Mouse (Mus musculus) left cerebral cortex, adult 11 months (tissue): ENCODE measurements at regions not wholly inside any gene's neighbourhood (a gene's known extent, or its start where the extent isn't known, plus 50 kb on each side); places are given as distances from the start of the nearest gene placed in this dataset.
A peak's percentile ranks its signal among the peaks of the same experiment; 100 is the strongest.
"Not testable (repeated sequence)": the region's sequence is repeated elsewhere in the genome, so short reads cannot be mapped to it uniquely, and the experiment has no call there.

Experiments used
- DNase-seq: peaks from one replicate; pipeline ENCODE4 v3.0.0; 2022; ENCODE audit warnings: low spot score

DNA sequence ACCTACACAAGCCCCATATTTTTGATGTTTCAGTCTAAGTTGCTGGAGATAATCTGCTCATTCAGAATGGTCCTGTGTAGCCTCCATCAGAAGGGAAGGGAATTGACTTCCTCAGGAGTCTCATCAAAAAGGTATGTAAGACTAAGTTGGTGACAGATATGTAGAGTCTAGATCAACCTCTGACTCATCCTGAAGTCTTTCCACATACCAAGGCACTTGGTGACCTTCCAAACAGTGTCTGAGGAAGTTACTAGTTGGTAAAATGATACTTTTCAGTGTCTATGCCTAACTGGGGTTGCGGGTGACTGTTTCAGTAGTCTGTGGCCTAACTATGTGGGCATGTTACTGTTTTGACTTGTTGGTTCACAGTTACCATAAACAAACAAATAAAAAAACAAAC is 133.0 kb upstream of the Plcb4 start:
- DNase-seq = no peak

GRCm38 (mm10) chr2:135529619-135530018 is 129.2 kb upstream of the Plcb4 start:
- DNase-seq = no peak

DNA sequence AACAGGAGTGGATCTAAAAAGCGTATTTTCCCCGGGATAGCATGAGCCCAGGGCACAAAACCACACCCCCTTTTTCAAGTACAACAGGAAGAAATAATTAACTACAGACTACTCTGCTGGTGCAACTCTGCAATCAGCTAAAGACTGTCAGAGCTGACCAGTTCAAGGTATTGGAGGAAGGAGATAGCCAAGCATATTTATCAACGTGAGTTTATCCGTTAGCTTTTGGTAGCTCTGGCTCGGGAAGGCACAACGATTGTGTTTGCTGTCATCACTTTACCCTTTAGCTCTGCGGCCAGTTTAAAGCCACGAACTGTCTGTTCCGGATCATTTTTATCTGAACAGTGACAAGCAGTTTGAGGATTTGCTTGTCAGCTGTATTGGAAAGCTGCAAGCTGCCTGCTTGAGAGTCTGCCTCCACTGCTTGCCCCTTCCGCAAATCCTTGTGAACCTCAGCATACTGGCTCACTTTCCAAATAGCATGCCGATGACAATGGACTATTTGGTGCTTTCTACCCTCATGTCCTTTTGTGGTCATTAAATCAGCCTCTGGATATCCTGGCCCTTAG is 122.4 kb upstream of the Plcb4 start:
- no peak for DNase-seq

DNA sequence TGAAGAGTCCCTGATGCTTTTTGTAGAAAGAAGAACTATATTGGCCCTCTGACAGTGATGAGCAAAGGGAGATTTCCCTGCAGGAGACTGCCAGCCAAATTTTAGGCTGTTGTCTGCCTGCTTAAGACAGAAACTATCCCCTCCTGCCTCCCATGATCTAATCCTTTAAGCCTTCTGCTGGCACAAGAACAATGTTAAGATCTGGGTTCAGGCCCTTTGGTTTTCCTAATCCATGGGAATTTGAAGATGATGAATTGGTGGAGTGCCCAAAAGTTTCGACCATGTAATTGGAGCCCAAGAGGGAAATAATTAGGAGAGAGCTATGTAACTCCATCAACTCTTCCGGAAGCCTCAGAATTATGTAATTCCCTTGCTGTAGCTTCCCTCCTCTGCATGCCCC is 120.8 kb upstream of the Plcb4 start:
- DNase-seq = no peak

- no peak for DNase-seq
These were observed 117.8 kb upstream of the Plcb4 start for GRCm38 (mm10) chr2:135541058-135541457.

DNA sequence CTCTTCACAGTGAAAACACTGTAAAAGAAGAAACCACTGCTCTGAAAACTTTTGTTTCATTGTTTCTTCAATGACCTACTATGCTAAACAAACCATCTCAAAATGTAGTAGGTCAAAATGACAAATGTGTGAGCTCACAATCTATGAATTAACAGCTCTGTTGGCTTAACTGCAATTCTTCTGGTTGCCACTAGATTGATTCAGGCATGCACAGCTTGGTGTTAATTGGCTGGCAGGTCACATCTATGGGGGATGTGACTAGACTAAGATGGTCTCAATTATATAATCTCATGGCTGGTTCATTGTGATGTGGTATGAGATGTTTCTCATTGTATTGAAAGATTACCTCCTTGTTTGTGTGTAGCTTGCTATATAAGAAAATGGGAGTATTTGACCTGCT is 116.9 kb upstream of the Plcb4 start:
- no peak for DNase-seq

GRCm38 (mm10) chr2:135544882-135545281 is 113.9 kb upstream of the Plcb4 start:
- no peak for DNase-seq

DNA sequence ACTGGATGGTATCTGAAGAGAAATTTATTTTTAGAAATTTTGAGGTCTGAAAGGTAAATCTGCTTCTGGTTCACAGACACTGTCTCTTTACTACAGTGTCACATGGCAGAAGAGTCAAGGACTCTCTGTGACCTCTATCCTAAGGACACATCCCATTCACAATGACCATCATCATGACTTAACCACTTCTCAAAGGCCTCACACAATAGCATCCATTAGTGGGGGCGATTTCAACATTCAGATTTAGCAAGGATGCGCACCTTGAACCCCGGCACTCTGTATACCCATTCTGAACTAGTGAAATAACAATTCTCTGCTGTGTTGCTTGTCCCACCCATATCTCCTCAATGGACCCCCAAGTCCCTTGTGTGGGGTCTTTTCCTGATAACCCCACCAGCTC is 110.8 kb upstream of the Plcb4 start:
- no peak for DNase-seq

- no peak for DNase-seq
These were observed 105.8 kb upstream of the Plcb4 start for GRCm38 (mm10) chr2:135553031-135553430.

DNA sequence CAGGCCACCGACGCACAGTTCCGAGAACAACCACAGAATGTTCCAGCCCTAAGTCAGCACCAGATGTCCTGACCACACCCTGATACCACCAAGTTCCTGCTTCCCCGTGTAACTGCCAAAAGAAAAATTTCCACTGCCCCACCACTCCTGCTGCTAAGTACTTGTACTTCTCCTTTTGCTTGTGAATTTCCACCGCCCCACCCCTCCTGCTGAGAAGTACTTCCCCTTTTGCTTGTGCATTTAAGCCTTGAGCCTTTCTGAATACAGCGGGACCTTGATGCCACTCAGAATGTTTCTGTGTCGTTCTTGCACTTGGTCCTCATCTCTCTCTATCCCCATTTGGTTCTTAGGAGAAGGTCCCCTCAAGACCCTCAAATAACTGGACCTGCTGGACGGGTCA is 100.8 kb upstream of the Plcb4 start:
- not testable (repeated sequence) for DNase-seq

DNA sequence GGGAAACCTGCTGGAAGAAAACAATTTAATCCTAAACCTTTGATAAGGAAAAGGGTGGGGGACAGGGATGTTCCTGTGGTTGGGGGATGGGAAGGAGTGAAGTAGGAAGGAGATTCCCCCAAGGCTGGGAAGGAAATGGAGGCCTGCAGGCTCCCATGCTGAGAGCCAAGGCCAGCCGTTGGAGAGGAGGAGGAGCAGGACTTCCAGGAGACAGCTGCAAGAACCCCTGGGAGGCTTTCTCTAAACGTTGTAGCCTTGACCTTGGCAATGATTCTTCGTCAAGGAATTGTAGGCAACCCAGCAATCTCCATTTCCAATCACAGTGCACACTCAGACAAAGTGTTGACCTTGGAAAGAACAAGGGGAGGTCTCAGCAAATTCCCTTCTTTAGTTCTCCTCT is 99.5 kb upstream of the Plcb4 start:
- DNase-seq = no peak

DNA sequence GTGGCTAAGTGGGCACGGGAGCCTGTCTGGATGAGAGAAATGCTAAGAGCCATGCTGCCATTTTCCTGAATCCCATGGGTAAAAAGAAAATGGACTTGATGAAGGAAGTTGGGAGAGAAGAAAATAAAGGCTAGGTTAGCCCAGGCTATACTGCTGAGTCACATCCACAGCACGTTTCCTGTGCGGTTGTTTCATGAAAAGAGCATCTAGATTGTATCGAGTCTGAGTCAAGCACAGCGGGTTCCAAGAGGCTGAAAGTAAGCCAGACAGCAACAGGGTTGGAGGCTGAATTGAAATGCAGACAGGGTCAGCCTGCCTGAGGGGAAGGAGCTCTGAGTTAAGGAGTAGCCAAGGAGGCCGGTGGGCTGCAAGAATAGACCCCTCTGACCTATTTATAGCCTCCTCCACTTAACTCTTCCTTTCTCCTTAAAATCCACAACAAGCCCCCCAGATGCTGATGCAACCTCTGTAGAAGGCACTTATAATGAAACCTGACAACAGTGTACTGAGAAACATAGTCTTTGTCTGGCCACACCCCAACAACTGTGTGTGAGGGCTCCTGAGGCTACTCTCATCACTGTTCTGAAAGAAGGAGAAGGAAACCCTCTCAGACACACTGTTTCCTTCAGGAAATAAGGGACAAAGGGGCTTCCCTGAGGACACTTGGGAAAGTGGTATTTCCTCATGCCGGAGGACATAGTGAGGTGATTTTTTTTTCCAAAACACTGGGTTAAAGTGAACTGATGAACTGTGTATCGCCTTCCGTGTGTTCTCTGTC is 98.7 kb upstream of the Plcb4 start:
- no peak for DNase-seq

DNA sequence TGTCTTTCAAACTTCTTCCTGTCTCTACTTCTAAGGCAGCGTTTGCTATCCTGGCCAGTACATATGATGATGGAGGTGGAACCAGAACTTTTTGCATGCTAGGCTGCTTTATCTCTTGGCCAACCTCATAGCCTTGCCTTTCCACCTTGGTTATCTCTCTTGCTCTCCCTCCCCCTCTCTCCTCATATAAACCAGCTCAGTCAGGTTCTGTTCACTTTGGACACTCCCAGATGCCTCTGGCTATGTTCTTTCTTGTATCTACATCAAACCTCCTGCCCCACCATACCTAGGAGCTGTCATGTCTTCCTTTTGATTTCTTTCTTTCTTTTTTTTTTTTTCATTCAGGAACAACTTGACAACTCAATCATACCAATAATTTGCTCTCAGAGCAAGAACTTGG is 98.0 kb upstream of the Plcb4 start:
- DNase-seq = no peak

DNA sequence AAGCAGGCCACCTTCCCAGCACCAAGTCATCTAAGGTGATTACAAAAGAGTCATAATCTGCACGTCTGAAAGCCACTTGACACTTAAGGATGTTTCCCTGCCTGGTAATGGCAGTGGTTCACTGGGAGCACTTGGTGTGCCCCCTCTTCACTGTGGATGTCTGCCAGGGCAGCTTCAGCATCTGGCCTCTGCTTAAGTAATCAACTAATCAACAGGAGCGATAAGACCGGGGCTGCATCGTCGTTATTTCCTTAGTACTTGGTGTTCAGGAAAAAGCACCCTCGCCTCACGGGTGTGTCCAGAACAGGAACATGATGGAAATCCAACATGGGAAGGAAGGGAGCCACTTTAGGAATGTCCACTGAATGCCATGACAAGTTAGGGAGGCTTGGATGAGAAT is 97.1 kb upstream of the Plcb4 start:
- no peak for DNase-seq

DNA sequence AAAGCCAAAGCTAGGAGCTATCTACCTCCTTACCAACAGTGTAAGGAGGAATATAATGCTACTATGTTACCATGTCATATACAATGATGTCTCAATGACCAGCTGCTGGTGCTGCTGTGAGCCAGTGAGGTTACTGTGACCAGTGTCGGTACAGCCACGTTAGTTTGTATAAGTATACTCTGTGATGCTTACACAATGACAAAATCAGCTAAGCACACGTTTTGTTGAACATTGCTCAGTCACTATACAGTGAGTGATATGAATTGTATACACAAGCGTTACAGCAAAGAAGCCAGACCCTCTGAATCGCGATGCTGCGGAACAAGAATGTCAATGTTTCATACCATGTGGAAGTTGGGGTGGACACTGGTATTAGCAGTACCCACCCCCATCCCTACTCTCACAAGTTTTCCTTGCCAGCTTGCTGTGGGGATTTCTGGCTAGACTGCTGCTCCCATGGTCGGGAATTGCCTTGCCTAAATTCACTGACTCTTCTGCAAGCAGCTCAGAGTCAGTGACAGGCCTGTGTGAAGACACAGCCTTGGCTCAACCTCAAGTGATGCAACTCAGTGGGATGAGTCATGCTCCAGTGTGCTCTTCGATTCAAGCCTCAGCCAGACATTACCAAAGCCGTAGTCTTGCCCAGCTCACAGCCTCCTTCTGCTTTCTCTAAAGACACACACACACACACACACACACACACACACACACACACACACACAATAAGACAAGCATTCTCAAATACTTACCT is 96.5 kb upstream of the Plcb4 start:
- DNase-seq = peak; percentile 21

- DNase-seq = no peak
These were observed 94.6 kb upstream of the Plcb4 start for GRCm38 (mm10) chr2:135564231-135564630.

DNA sequence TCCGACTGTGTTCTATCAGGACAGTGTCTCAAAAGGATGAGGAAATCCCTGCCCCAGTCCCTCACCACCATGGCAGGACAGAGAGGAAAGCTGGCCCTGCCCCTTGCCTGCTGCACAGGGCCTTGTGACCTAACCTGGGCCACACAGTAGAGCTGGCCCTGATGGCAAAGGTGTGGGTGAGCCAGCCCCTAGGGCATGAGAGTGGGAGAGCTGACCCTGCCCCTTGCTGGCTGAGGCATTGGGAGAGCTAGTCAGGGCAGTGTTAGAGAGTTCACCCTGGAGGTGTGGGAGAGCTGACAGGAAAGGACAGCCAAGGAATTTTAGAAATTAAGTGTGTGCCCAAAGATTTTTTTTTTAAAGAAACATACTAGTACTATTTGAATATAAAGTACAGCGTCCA is 90.5 kb upstream of the Plcb4 start:
- DNase-seq = no peak

DNA sequence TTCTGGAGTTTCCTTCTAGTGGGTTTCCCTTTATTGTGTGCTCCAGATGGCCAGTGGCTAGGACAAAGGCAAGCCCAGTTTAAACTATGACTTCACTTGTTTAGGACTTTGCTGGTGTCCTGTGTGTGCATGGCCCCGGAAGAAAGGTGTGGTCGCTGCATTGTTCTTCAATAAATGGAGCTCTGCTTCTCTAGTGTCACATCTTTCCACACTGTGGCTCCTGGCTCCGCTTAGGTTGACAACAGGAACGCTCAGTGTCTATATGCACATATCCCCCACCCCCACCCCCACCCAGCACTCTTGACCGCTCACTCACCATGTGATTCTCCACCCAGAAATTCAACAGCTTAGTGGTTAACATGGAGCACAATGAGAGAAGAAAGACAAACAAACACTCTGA is 87.2 kb upstream of the Plcb4 start:
- DNase-seq = no peak

DNA sequence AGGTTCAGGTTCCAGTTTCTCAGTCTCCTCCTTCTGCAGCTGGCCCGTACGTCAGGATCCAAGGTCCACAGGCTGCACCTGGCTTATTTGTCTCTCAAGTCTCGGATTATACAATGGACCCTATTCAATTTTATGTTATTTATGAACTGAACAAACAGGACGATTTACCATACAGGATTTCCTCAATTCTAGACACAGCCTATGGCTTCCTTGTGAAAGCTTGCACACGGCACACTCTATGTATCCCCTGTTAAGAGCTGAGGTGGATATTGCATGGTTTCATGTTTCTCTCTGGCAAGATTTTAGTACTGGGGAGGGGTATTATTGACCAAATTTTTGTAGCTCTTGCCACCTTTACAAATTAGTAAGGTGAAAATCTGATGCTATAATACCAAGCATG is 81.6 kb upstream of the Plcb4 start:
- no peak for DNase-seq

DNA sequence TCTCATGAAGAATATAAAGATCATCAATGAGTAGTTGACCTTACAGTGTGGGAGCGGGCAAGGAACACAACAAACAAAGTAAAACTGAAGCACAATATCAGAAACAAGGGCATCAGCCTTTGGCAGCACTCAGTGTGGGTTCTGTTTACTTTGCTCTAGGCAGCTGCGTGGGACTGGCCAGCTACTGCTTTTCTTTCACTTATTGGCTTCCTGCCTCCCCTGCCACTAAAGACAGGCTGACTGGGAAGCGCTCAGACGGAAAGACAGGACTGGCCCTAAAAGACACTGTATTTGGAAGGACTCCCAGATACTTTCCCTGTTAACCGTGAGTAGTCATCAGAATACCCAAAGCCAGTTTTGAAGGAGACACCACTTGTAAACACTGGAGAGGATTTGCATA is 80.7 kb upstream of the Plcb4 start:
- no peak for DNase-seq

DNA sequence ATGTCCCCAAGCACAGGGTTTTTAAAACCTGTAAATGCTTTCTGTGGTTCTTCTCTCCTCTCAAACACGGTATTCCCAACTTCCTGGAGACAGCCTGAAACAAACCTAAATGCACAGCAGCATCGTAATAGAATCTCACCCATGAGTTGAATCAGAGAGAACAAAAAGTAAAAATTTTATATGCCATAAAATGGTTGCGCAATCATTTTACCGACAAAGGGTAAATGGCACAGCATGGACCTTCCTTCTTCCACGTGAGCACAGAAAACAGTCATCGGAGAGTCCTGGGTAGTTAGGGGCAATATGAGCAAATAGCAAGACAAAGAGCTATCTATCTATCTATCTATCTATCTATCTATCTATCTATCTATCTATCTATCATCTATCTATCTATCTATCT is 79.3 kb upstream of the Plcb4 start:
- no peak for DNase-seq

DNA sequence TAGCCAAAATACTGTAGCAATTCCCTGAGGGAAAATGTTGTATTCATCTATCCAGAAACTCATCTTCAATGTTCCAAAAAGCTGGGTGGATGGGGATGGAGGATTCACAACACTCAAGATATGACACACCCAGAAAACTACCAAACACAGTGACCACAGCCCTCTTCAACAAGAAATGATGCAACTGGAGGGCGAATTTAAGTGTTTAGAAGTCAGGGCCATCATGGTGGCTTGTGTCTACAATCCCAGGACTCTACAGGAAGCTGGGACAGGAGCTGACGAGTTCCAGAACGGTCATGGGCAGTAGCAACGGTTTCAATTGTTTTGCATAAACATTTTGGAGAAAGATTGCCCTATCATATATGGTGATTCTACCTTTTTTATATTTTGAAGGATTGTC is 78.8 kb upstream of the Plcb4 start:
- DNase-seq = no peak

GRCm38 (mm10) chr2:135582341-135582740 is 76.5 kb upstream of the Plcb4 start:
- no peak for DNase-seq
